ENCODE assay signal across 12 mouse cellular contexts in the genomic region with DNA sequence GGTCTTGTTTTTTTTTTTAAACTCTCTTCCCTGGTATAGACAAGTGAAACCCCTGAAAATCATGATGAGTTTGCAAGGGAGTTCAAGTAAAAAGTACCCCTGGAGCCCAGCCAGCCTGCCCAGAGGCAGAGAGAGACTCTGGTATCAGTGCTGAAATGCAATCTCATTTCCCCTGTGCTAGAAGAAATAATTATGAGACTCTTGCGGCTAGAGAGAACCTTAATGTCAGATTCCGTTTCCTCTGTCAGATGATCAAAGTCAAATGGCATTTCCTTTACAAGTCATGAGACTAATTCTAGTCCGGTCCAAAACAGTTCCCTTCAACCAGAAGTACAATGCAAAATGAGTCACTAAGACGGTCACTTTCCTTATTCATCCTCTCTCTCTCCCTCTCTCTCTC. TPM values are rescaled to one million over a fixed set of nuclear protein-coding genes. Genes with fewer than 3 reads are reported as not detected.
DNase-seq lines count a peak whose midpoint lies in the region; ATAC-seq and TF ChIP-seq lines count a peak whose summit lies in the region.
"Had no signal": no experiment of that assay in that cellular context is flagged by ENCODE, and none has a peak within 500 bp of the region (broad histone marks: within the 10 kb centered on the region; RNA-seq: fewer than 3 reads in every experiment).

No protein-coding gene starts in this region.

- WGBS in liver, postnatal 0 days (ENCODE audit: insufficient replicate concordance) = 34% methylated on average over 4 of the region's 4 CpGs
- 51% methylated on average over 4 of the region's 4 CpGs for WGBS in liver, embryonic 12.5 days (ENCODE audit: insufficient replicate concordance)
- WGBS in neural tube, embryonic 15.5 days = 75% methylated on average over 4 of the region's 4 CpGs

- peaks cover 7% of the 10 kb centered on the region; the same call in 1 of the 2 replicates for H3K4me1 ChIP-seq in liver, postnatal 0 days (ENCODE audit: insufficient read depth)
- H3K4me1 ChIP-seq in liver, embryonic 12.5 days = peaks cover 20% of the 10 kb centered on the region
- H3K4me1 ChIP-seq in bone marrow macrophage, adult 2 months (ENCODE audit: control insufficient read depth, insufficient read depth, low read length) = peaks cover 41% of the 10 kb centered on the region
- no peaks in the 10 kb centered on the region for H3K4me1 ChIP-seq in neural tube, embryonic 15.5 days

- H3K9ac ChIP-seq in liver, postnatal 0 days (replicated peaks) = no peak overlapping the region
- no peak overlapping the region for H3K9ac ChIP-seq in liver, embryonic 12.5 days
- H3K9ac ChIP-seq in neural tube, embryonic 15.5 days (replicated peaks) = no peak overlapping the region
- H3K9ac ChIP-seq: liver, embryonic 15.5 days had no signal

- no peak overlapping the region for H3K4me2 ChIP-seq in liver, postnatal 0 days (ENCODE audit: low read depth, low read length)
- H3K4me2 ChIP-seq in liver, embryonic 12.5 days = no peak overlapping the region
- no peak overlapping the region for H3K4me2 ChIP-seq in neural tube, embryonic 15.5 days
- H3K4me2 ChIP-seq: liver, embryonic 15.5 days had no signal

- H3K4me3 ChIP-seq in liver, postnatal 0 days (ENCODE audit: low read depth, low read length) = no peak overlapping the region
- H3K4me3 ChIP-seq in liver, embryonic 12.5 days = no peak overlapping the region
- H3K4me3 ChIP-seq in bone marrow macrophage, adult 2 months (ENCODE audit: insufficient read depth, low read length) = no peak overlapping the region
- H3K4me3 ChIP-seq in neural tube, embryonic 15.5 days (replicated peaks) = no peak overlapping the region
- H3K4me3 ChIP-seq: liver, embryonic 15.5 days had no signal

- no peaks in the 10 kb centered on the region for H3K9me3 ChIP-seq in liver, postnatal 0 days (ENCODE audit: low read length)
- no peaks in the 10 kb centered on the region for H3K9me3 ChIP-seq in liver, embryonic 12.5 days (replicated peaks)
- no peaks in the 10 kb centered on the region for H3K9me3 ChIP-seq in neural tube, embryonic 15.5 days (replicated peaks)
- H3K9me3 ChIP-seq: liver, embryonic 15.5 days had no signal

- no peaks in the 10 kb centered on the region for H3K27me3 ChIP-seq in liver, postnatal 0 days (ENCODE audit: insufficient read depth, low read length)
- H3K27me3 ChIP-seq in liver, embryonic 12.5 days (replicated peaks) = no peaks in the 10 kb centered on the region
- H3K27me3 ChIP-seq in neural tube, embryonic 15.5 days (replicated peaks) = no peaks in the 10 kb centered on the region
- H3K27me3 ChIP-seq: liver, embryonic 15.5 days had no signal

- TF ChIP-seq CTCF in liver, postnatal 0 days (IDR thresholded peaks at IDR 0.05; ENCODE audit: low read depth) = no peak
- no peak for TF ChIP-seq CTCF in bone marrow macrophage, adult 2 months (IDR thresholded peaks at IDR 0.05; ENCODE audit: low read depth, low read length)

- H3K27ac ChIP-seq in liver, postnatal 0 days (ENCODE audit: low read depth) = no peak overlapping the region; the same call in 1 of the 2 replicates
- no peak overlapping the region for H3K27ac ChIP-seq in liver, embryonic 12.5 days
- H3K27ac ChIP-seq in bone marrow macrophage, adult 2 months (ENCODE audit: insufficient read depth, low read depth, low read length) = peak overlapping the region; percentile 96
- no peak overlapping the region for H3K27ac ChIP-seq in neural tube, embryonic 15.5 days (replicated peaks)
- H3K27ac ChIP-seq: liver, embryonic 15.5 days had no signal

- peak; percentile 71 for TF ChIP-seq EP300 in liver, postnatal 0 days (IDR thresholded peaks at IDR 0.05; ENCODE audit: low read depth)

- DNase-seq in liver, postnatal 0 days = no peak
- peak; percentile 13 to 25 for DNase-seq in heart, postnatal 14 days
- DNase-seq in thymus, postnatal 25 days = no peak
- no peak for DNase-seq in c-Kit-positive CD71-positive TER-119-positive erythroid progenitor cells, embryonic 14.5 days (ENCODE audit: low spot score)
- DNase-seq: embryo, embryonic 11 days; layer of hippocampus, adult 9-11 months; right cerebral cortex, postnatal 4 days; thymus, postnatal 4 days had no signal

- intact Hi-C loops in heart, postnatal 14 days (cut with DNase I) = no loop called here

- H3K36me3 ChIP-seq in liver, postnatal 0 days (replicated peaks; ENCODE audit: insufficient read depth, low read length) = no peaks in the 10 kb centered on the region
- peaks cover 12% of the 10 kb centered on the region for H3K36me3 ChIP-seq in liver, embryonic 12.5 days
- peaks cover 28% of the 10 kb centered on the region for H3K36me3 ChIP-seq in neural tube, embryonic 15.5 days
- H3K36me3 ChIP-seq: liver, embryonic 15.5 days had no signal

- ATAC-seq in liver, postnatal 0 days = peak; percentile 21; the same call in 1 of the 2 replicates
- ATAC-seq in liver, embryonic 12.5 days = no peak
- no peak for ATAC-seq in neural tube, embryonic 15.5 days (ENCODE audit: low FRiP score)

- no peak for TF ChIP-seq POLR2A in bone marrow macrophage, adult 2 months (IDR thresholded peaks at IDR 0.05; ENCODE audit: borderline replicate concordance, low read depth, low read length)

RNA-seq across cellular contexts. Expression of gene Fa2h, which starts 56.0 kb away (rescaled TPM):
- 0.25 TPM in 1 of 2 replicates, not detected in the other for polyA plus RNA-seq in liver, postnatal 0 days (2015; fragmentation: Nextera tagmentation; extraction: Ambion mirVana)
- polyA plus RNA-seq in liver, embryonic 12.5 days (2016; fragmentation: Nextera tagmentation; extraction: Ambion mirVana) = not detected in 2 replicates
- polyA plus RNA-seq in bone marrow macrophage, adult 2 months (2012; ENCODE audit: insufficient read depth, insufficient read length, missing spikeins) = not detected in 2 replicates
- under 1 TPM; 0.10 to 0.48 TPM for total RNA-seq in heart, postnatal 14 days (2021)
- 0.69 and 0.86 TPM in 2 replicates for polyA plus RNA-seq in neural tube, embryonic 15.5 days (2015; fragmentation: Nextera tagmentation; extraction: Ambion mirVana)
- polyA plus RNA-seq: liver, embryonic 15.5 days had no signal

Comparison
In these comparisons a context has a peak if more than half of its experiments do, and no peak if none do; other contexts are left out.
1. DNase-seq: peak in heart, postnatal 14 days (2 of 2); none in liver, postnatal 0 days (single experiment), thymus, postnatal 25 days (single experiment) and c-Kit-positive CD71-positive TER-119-positive erythroid progenitor cells, embryonic 14.5 days (single experiment).